ENCODE assay signal across 8 mouse cellular contexts in genomic region chr12:83922724-83923485, GRCm38 (mm10). TPM values are rescaled to one million over a fixed set of nuclear protein-coding genes. Genes with fewer than 3 reads are reported as not detected.
A peak's percentile ranks its signal among the peaks of the same experiment; 100 is the strongest.
DNase-seq lines count a peak whose midpoint lies in the region; ATAC-seq and TF ChIP-seq lines count a peak whose summit lies in the region.

No protein-coding gene starts in this region.

- H3K9ac ChIP-seq in forebrain, embryonic 15.5 days (replicated peaks): peak overlapping the region; percentile 38
- H3K9ac ChIP-seq in limb, embryonic 13.5 days: peak overlapping the region; percentile 72
- H3K9ac ChIP-seq in stomach, embryonic 15.5 days: peak overlapping the region; percentile 40; the same call in 1 of the 2 replicates

- DNase-seq in lung, adult 2 months: no peak
- DNase-seq in lung, postnatal 36 days: no peak
- no peak for DNase-seq in gastrocnemius, postnatal 10 days
- DNase-seq in adrenal gland, postnatal 36 days: no peak

- peaks cover 12% of the 10 kb centered on the region for H3K4me1 ChIP-seq in lung, adult 2 months (ENCODE audit: control insufficient read depth, insufficient read depth, low read length)
- peaks cover 22% of the 10 kb centered on the region for H3K4me1 ChIP-seq in forebrain, embryonic 15.5 days
- peaks cover 34% of the 10 kb centered on the region for H3K4me1 ChIP-seq in limb, embryonic 13.5 days
- H3K4me1 ChIP-seq in stomach, embryonic 15.5 days: peaks cover 9% of the 10 kb centered on the region; the same call in 1 of the 2 replicates

- peak overlapping the region; percentile 15 for H3K4me3 ChIP-seq in lung, adult 2 months (replicated peaks; ENCODE audit: extremely low read depth, low read depth, low read length)
- H3K4me3 ChIP-seq in forebrain, embryonic 15.5 days: peak overlapping the region; percentile 81
- H3K4me3 ChIP-seq in limb, embryonic 13.5 days: peak overlapping the region; percentile 94
- H3K4me3 ChIP-seq in stomach, embryonic 15.5 days (replicated peaks): peak overlapping the region; percentile 48

- no peaks in the 10 kb centered on the region for H3K9me3 ChIP-seq in forebrain, embryonic 15.5 days
- H3K9me3 ChIP-seq in limb, embryonic 13.5 days: no peaks in the 10 kb centered on the region
- H3K9me3 ChIP-seq in stomach, embryonic 15.5 days: no peaks in the 10 kb centered on the region

- no peak overlapping the region for H3K27ac ChIP-seq in forebrain, embryonic 15.5 days (replicated peaks)
- H3K27ac ChIP-seq in limb, embryonic 13.5 days: peak overlapping the region; percentile 84
- peak overlapping the region; percentile 75 for H3K27ac ChIP-seq in stomach, embryonic 15.5 days

- no peak for TF ChIP-seq POLR2A in lung, adult 2 months (IDR thresholded peaks at IDR 0.05; ENCODE audit: borderline replicate concordance, extremely low read depth, low read depth, low read length)

- ATAC-seq in forebrain, embryonic 15.5 days (replicated peaks): no peak
- ATAC-seq in limb, embryonic 13.5 days (ENCODE audit: low FRiP score, low read depth): no peak
- no peak for ATAC-seq in stomach, embryonic 15.5 days (ENCODE audit: insufficient read depth, low FRiP score, low read depth)
- no peak for ATAC-seq in CD4-positive, CD25-positive, alpha-beta regulatory T cell, adult 4 months

- no peaks in the 10 kb centered on the region for H3K27me3 ChIP-seq in forebrain, embryonic 15.5 days
- no peaks in the 10 kb centered on the region for H3K27me3 ChIP-seq in limb, embryonic 13.5 days
- no peaks in the 10 kb centered on the region for H3K27me3 ChIP-seq in stomach, embryonic 15.5 days (replicated peaks)

- no peak for TF ChIP-seq CTCF in lung, adult 2 months (IDR thresholded peaks at IDR 0.05; ENCODE audit: insufficient read depth, low read length)

- peak overlapping the region; percentile 45 for H3K4me2 ChIP-seq in forebrain, embryonic 15.5 days (replicated peaks)
- H3K4me2 ChIP-seq in limb, embryonic 13.5 days (replicated peaks): peak overlapping the region; percentile 66
- H3K4me2 ChIP-seq in stomach, embryonic 15.5 days: peak overlapping the region; percentile 56

- WGBS in lung, adult 2 months: 44% methylated on average over 8 of the region's 8 CpGs
- WGBS in forebrain, embryonic 15.5 days: 34% methylated on average over 8 of the region's 8 CpGs
- 31% methylated on average over 8 of the region's 8 CpGs for WGBS in limb, embryonic 13.5 days
- WGBS in stomach, embryonic 15.5 days: 28% methylated on average over 8 of the region's 8 CpGs

- H3K36me3 ChIP-seq in forebrain, embryonic 15.5 days: no peaks in the 10 kb centered on the region
- no peaks in the 10 kb centered on the region for H3K36me3 ChIP-seq in limb, embryonic 13.5 days
- H3K36me3 ChIP-seq in stomach, embryonic 15.5 days: no peaks in the 10 kb centered on the region

RNA-seq across cellular contexts. Expression of gene Numb, which starts 1.2 kb away (rescaled TPM):
- 155 and 165 TPM in 2 replicates for polyA plus RNA-seq in lung, adult 2 months (2012; rRNA removed)
- polyA plus RNA-seq in forebrain, embryonic 15.5 days (2015; fragmentation: Nextera tagmentation; extraction: Ambion mirVana): 16.4 and 18.6 TPM in 2 replicates
- polyA plus RNA-seq in limb, embryonic 13.5 days (2015; fragmentation: Nextera tagmentation; extraction: Ambion mirVana): 36.0 and 40.7 TPM in 2 replicates
- polyA plus RNA-seq in stomach, embryonic 15.5 days (2015; fragmentation: Nextera tagmentation; extraction: Ambion mirVana): 29.8 and 34.1 TPM in 2 replicates
- 10 to 100 TPM; 36.7 to 39.4 TPM for polyA plus RNA-seq in CD4-positive, CD25-positive, alpha-beta regulatory T cell, adult 4 months (2017; shearing (Covaris generic))
- 10 to 100 TPM; 15.6 to 21.0 TPM for total RNA-seq in gastrocnemius, postnatal 10 days (2021)
- total RNA-seq in adrenal gland, postnatal 36 days (2021): 10 to 100 TPM; 46.2 to 49.9 TPM

RNA-seq across cellular contexts. Expression of gene Riox1, which starts 27.5 kb away (rescaled TPM):
- polyA plus RNA-seq in lung, adult 2 months (2012; rRNA removed): 19.1 and 29.8 TPM in 2 replicates
- polyA plus RNA-seq in forebrain, embryonic 15.5 days (2015; fragmentation: Nextera tagmentation; extraction: Ambion mirVana): 13.0 and 13.7 TPM in 2 replicates
- polyA plus RNA-seq in limb, embryonic 13.5 days (2015; fragmentation: Nextera tagmentation; extraction: Ambion mirVana): 11.2 and 11.7 TPM in 2 replicates
- 14.3 and 15.6 TPM in 2 replicates for polyA plus RNA-seq in stomach, embryonic 15.5 days (2015; fragmentation: Nextera tagmentation; extraction: Ambion mirVana)
- polyA plus RNA-seq in CD4-positive, CD25-positive, alpha-beta regulatory T cell, adult 4 months (2017; shearing (Covaris generic)): 1 to 10 TPM in 1 of 2 experiments, under 1 TPM in 1; 0.94 to 1.7 TPM
- total RNA-seq in gastrocnemius, postnatal 10 days (2021): 1 to 10 TPM; 3.2 to 4.3 TPM
- total RNA-seq in adrenal gland, postnatal 36 days (2021): 10 to 100 TPM; 15.4 to 17.3 TPM

Comparison
In these comparisons a context has a peak if more than half of its experiments do, and no peak if none do; other contexts are left out.
1. H3K4me3 ChIP-seq: peak in every context shown above with its lines; median percentile 94 in limb, embryonic 13.5 days; 81 in forebrain, embryonic 15.5 days; 48 in stomach, embryonic 15.5 days; 15 in lung, adult 2 months.